Mouse (Mus musculus) heart, postnatal 36 days (tissue): Measurements from ENCODE around the gene Trap1. TPM values are rescaled to one million over a fixed set of nuclear protein-coding genes. Genes with fewer than 3 reads are reported as not detected.

Source experiments
- microRNA-seq, 2 experiments: library from miRNA; unstranded; fragments of <30 nt; microRNA quantifications; one replicate each; pipeline ENCODE4 v1.2.0; 2021; ENCODE audit warnings: borderline number of aligned reads in 2 of 2
- total RNA-seq, 2 experiments: library from RNA; stranded (reverse); gene quantifications; 2 replicates each; pipeline ENCODE4 v1.2.3; 2021

The Trap1 gene
- total RNA-seq, 2 experiments from 2014 or later = 155 TPM

Small RNA genes lying within 50 kb of the gene (microRNA-seq; reads per million reads assigned to microRNA genes)
- gene Gm23413 = 0 reads per million in 2 experiments

Other genes starting within 250 kb of the Trap1 start
- gene Olfr15, start 246.9 kb downstream of the Trap1 start, total RNA-seq = not detected
- 1 to 10 TPM; 1.4 to 1.6 TPM for gene Zfp174, start 230.6 kb downstream of the Trap1 start, total RNA-seq
- 10 to 100 TPM; 50.1 to 53.6 TPM for gene Naa60, start 205.5 kb downstream of the Trap1 start, total RNA-seq
- 10 to 100 TPM; 11.1 to 11.8 TPM for gene Zfp597, start 193.3 kb downstream of the Trap1 start, total RNA-seq
- gene Gm20695, start 193.2 kb downstream of the Trap1 start, total RNA-seq = under 1 TPM in 1 of 2 experiments, not detected in 1; 0.60 TPM
- 1 to 10 TPM; 2.7 to 6.9 TPM for gene 1700037C18Rik, start 169.1 kb downstream of the Trap1 start, total RNA-seq
- gene Cluap1, start 169.0 kb downstream of the Trap1 start, total RNA-seq = 10 to 100 TPM; 10.5 to 11.6 TPM
- gene Nlrc3, start 101.2 kb downstream of the Trap1 start, total RNA-seq = 1 to 10 TPM; 1.0 to 1.1 TPM
- 1 to 10 TPM; 7.0 to 7.1 TPM for gene Slx4, start 74.1 kb downstream of the Trap1 start, total RNA-seq
- gene Dnase1, start 40.9 kb downstream of the Trap1 start, total RNA-seq = not detected
- 10 to 100 TPM; 40.5 to 42.9 TPM for gene Crebbp, start 136.2 kb upstream of the Trap1 start, total RNA-seq